Mouse (Mus musculus): ENCODE results near the gene Hmmr.

Gene Hmmr

DNA sequence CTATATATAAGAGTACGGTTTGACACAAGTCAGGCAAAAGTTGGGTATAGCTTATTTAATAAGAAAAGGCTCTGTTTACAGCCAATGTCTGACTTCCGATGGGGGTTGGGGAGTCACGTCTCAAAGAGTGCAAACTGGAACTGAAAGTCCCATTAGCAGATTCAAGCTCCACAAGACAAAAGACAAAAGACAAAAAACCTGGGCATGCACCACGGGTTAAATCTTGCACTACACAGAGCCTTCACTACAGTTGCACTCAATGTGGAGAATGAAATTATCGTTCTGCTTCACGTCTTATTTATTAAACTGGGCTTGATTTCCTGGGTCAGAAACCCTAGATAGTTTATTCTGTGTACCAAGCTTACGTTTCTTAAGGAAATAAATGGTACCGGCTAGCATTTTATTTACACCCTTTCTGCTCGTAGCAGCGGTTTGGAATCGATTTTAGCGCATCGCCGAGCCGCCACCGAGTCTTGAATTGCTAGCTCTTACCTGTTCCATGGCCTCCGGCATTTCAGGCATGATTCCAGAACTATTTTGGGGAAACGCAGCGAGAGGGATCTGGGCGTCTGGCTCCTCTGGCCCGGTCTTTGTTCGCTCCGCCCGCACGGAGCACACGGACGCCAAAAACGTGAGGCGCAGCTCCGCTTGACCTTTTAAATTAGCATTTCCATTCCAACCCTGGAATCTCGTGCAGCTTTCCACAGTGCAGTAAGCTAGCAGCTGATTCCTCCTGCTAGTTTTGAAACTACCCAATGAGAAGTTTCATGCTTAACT is 38.7 kb downstream of the Hmmr start:
- peak; percentile 82 to 83 for DNase-seq

DNA sequence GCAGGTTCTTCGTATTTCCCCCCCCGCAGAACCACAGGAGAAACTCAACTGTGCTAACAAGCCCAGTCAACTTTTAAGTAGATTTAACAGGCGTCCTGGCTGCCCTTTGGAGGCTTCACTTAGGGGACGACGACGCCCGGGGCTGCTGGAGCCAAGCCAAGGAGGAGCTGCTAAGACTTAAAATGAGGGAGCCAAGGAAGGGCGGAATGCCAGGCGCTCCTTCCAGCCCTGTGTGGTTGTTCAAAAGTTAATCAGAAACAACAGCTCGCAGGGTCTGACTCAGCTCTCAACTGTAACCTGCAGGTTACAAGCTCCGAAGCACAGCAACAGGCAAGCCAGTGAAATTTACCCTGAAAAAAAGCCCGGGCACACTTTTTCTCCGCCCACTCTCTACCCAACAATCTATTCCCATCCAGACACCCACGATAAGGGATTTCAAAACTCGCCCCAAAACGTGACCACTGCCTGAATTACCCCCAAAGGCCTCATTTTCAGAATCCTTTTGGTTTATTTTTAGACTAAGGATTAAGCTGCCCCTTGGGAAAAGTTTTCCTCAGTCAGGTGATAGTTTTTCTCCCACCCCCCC is 39.8 kb downstream of the Hmmr start:
- peak; percentile 95 to 97 for DNase-seq

DNA sequence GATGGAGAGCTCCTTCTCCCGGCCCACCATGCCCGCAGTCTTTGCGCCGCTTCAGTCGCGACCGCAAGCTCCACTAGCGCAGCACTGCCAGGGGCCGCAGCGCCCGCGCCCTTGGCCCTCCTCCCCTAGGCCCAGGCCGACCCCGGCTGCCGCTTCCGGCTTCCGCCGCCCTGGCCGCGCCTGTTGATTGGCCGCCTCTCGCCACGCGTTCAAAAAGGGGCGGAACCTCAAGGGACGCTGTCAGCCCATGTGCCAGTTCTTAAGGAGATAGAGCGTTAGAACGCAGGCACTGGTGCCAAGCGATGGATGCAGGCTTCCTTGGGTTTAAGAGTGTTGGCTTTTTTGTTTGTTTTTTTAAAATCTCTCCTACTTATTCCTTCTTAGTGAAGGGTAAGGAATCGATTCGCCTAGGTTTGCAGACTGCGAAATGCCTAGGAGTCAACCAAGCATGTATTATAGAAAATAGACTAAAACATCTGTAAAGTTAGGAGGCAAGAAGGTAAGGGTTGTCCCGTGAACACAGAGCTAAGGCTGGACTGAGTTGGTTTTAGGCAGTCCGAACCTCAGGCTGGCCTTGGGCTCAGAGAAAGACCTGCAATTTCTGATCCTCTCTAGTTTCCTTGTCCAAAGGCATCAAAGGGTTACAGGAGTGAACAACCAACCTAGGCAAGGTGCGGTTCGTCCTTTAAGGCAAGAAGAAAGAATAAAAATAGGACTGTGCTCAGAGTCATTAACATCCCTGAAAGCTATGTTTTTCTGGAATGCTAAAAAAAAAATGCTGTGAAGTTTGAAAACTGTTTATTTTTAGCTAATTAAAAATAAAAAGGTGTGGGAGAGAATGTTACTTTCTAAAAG is 40.5 kb downstream of the Hmmr start:
- DNase-seq: peak; percentile 95

GRCm38 (mm10) chr11:40692101-40692509 is 41.1 kb downstream of the Hmmr start:
- peak in 1 of 2 experiments; percentile 55 for DNase-seq

DNA sequence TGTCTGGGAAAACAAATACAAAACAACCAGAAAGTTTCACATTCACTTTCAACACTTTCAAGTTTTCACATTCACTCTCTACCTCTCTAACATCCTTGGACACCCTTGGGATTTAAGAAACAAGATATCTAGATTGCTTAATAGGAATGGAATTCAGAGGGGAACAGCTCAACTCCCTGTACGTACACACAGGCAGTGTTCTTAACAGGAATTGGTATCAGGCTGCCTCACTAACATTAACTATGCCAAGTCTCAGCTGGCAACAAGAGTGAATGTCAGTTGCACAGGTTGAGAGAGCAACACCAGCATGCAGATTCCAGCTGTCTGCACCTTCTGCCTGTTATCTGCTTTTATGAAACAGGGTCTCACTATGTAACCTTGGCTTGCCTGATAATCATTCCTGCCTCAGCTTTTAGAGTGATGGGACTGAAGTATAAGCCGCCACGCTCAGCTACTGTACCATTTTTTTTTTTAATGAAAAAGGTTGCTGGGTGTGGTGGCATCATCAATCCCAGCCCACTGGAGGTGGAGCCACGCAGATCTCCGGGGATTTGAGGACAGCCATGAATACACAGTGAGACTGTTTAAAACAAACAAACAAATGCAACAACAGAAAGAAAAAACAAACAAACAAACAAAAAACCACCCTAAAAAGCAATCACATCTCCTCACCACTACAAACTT is 42.6 kb downstream of the Hmmr start:
- peak in 1 of 2 experiments; percentile 39 for DNase-seq

DNA sequence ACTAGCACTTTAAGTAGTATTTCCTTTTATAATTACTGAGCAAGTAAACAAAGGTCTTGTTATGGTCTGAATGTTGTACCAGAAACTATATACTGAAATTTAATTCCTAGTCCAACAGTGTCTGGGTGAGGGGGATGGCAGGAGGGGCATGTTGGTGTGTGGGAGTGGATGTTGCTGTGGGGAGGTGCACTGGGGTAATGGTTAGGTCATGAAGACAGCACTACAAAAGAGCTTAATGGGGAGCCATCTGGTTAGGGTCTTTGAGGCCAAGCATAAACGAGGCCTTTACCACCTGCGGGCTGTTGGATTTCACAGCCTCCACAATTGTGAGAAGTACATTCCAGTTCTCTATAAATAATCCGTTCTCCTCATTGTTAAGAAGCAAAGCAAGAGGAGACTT is 49.9 kb downstream of the Hmmr start:
- DNase-seq: no peak

DNA sequence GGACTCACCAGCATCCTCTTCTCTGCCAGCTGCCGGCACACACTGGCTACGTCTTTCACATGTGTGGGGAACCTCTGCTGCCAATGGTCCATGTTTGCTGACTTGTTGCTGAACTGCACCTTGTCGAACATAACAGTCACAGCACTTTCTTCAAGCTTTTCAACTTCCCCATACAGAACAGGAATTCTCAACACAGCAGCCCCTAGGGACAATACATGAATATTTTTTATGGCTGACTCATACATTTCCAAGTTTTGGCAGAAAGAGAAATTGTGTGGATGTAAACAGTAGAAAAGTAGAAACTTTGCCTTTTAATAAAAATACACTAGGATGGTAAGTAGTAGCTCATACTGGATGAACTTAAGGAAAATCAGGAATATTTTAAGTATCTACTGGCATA is 50.8 kb downstream of the Hmmr start:
- no peak for DNase-seq

GRCm38 (mm10) chr11:40677169-40677568 is 56.1 kb downstream of the Hmmr start:
- peak; percentile 35 to 72 for DNase-seq

DNA sequence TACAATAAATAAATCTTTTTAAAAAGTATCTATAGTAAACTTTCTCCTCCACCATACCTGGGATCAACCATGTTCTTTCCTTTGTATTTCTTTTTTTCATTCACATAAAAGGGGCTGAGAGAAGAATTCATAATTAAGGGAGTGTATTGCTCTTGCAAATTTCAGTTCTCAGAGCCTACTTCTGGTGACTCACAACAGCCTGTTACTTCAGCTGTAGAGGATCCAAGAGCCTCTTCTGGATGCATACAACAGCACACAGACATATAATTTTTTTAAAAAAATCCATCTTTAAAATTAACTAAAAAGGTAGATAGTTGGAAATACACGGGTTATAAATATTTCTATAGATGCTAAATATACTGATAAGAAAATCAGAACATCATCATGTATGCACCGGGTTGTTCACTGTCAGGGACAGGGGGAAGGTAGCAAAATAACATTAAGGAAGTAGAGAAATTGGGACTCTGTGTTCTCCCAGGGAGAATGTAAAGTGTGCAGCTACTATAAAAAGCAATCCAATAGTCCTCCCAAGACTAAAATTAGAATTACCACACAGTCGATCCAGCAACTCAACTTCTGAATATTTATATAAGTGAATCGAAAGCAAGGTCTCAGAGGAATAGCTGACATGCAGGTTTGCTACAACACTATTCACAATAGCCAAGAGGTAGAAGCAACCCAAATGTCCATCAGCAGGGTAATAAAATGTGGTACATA is 58.0 kb downstream of the Hmmr start:
- DNase-seq: no peak
